Mouse (Mus musculus): ENCODE measurements at regions not wholly inside any gene's neighbourhood (a gene's known extent, or its start where the extent isn't known, plus 50 kb on each side); places are given as distances from the start of the nearest gene placed in this dataset.

GRCm38 (mm10) chr12:39094638-39095230 lies 315.6 kb downstream of the Etv1 start:
- TF ChIP-seq MAX (IDR thresholded peaks at IDR 0.05; ENCODE audit: low read depth) (no peak), MYOD1 (IDR thresholded peaks at IDR 0.05; ENCODE audit: control insufficient read depth in 1 of 3, insufficient read length in 2 of 3, low read depth in 2 of 3) (no peak), POLR2A (IDR thresholded peaks at IDR 0.05; ENCODE audit: insufficient read length, low read depth) (no peak)
